Mouse (Mus musculus) thymus, adult 2 months (tissue): Measurements from ENCODE around the gene Lat. TPM values are rescaled to one million over a fixed set of nuclear protein-coding genes. Genes with fewer than 3 reads are reported as not detected.

ENCODE experiments used
- DNase-seq: peaks from one replicate; pipeline ENCODE4 v3.0.0; 2021
- H3K27ac ChIP-seq: fragments of 200-500 bp; 2 replicates; pipeline ENCODE4 v1.5.1; 2012; ENCODE audit warnings: low read length, control low read depth; ENCODE audit not compliant: control insufficient read depth, insufficient read depth
- H3K27me3 ChIP-seq: fragments of 200-500 bp; 2 replicates; pipeline ENCODE4 v1.6.1; 2012; ENCODE audit warnings: mild to moderate bottlenecking, low read length, moderate library complexity, mixed read lengths; ENCODE audit not compliant: control insufficient read depth, insufficient read depth
- H3K36me3 ChIP-seq: fragments of 200-500 bp; 2 replicates; pipeline ENCODE4 v1.6.1; 2012; ENCODE audit warnings: mild to moderate bottlenecking, low read length, moderate library complexity; ENCODE audit not compliant: control insufficient read depth, insufficient read depth
- H3K4me1 ChIP-seq: fragments of 200-500 bp; replicated peaks from 2 replicates; pipeline ENCODE4 v1.6.1; 2012; ENCODE audit warnings: low read length; ENCODE audit not compliant: control insufficient read depth, insufficient read depth
- H3K4me3 ChIP-seq: fragments of 200-500 bp; 2 replicates; pipeline ENCODE4 v1.5.1; 2012; ENCODE audit warnings: mild to moderate bottlenecking, low read length, control low read depth, moderate library complexity; ENCODE audit not compliant: control insufficient read depth, insufficient read depth
- CTCF ChIP-seq: fragments of 200-500 bp; IDR thresholded peaks from 2 replicates; pipeline ENCODE4 v1.5.1; 2012; ENCODE audit warnings: mild to moderate bottlenecking, control low read depth, low read length, moderate library complexity, borderline replicate concordance; ENCODE audit not compliant: control insufficient read depth, poor library complexity, insufficient read depth; ENCODE audit errors: extremely low read depth
- POLR2A ChIP-seq: fragments of 200-500 bp; IDR thresholded peaks from 2 replicates; pipeline ENCODE4 v1.6.1; 2012; ENCODE audit warnings: mild to moderate bottlenecking, low read length, control low read depth, moderate library complexity; ENCODE audit not compliant: control insufficient read depth, poor library complexity, insufficient read depth; ENCODE audit errors: extremely low read depth
- WGBS: fragments of 180-500 bp; shearing (Covaris S2); methylation state at CpG from one replicate; pipeline ENCODE4 v1.1.7; 2018; 5-methylcytosine and 5-hydroxymethylcytosine counted together
- polyA plus RNA-seq: library from polyadenylated mRNA; depleted of rRNA; stranded (reverse); fragments of >200 nt; gene quantifications from 2 replicates; pipeline ENCODE4 v1.2.3, GENCODE M21; 2012

Lat gene
- polyA plus RNA-seq, 1 experiment, result 2,604 TPM

- Histone ChIP-seq H3K27me3 (no peaks in the 10 kb centered on the region), H3K27ac (no peak overlapping the region), H3K36me3 (peaks cover 59% of the 10 kb centered on the region), H3K4me1 (no peaks in the 10 kb centered on the region), H3K4me3 (no peak overlapping the region)
- 97% methylated on average over 1 of the region's 1 CpGs for WGBS
- DNase-seq, result no peak
- no peak for TF ChIP-seq CTCF
- no peak for TF ChIP-seq POLR2A
These were observed 18.8 kb upstream of the Lat start for GRCm38 (mm10) chr7:126388185-126388584.

GRCm38 (mm10) chr7:126383565-126383964 lies 14.2 kb upstream of the Lat start:
- WGBS, result 94% methylated on average over 5 of the region's 5 CpGs
- Histone ChIP-seq H3K4me1 (no peaks in the 10 kb centered on the region), H3K27ac (no peak overlapping the region), H3K36me3 (peaks cover 37% of the 10 kb centered on the region), H3K4me3 (no peak overlapping the region), H3K27me3 (no peaks in the 10 kb centered on the region)
- DNase-seq, result no peak
- TF ChIP-seq POLR2A (no peak), CTCF (no peak)

DNA sequence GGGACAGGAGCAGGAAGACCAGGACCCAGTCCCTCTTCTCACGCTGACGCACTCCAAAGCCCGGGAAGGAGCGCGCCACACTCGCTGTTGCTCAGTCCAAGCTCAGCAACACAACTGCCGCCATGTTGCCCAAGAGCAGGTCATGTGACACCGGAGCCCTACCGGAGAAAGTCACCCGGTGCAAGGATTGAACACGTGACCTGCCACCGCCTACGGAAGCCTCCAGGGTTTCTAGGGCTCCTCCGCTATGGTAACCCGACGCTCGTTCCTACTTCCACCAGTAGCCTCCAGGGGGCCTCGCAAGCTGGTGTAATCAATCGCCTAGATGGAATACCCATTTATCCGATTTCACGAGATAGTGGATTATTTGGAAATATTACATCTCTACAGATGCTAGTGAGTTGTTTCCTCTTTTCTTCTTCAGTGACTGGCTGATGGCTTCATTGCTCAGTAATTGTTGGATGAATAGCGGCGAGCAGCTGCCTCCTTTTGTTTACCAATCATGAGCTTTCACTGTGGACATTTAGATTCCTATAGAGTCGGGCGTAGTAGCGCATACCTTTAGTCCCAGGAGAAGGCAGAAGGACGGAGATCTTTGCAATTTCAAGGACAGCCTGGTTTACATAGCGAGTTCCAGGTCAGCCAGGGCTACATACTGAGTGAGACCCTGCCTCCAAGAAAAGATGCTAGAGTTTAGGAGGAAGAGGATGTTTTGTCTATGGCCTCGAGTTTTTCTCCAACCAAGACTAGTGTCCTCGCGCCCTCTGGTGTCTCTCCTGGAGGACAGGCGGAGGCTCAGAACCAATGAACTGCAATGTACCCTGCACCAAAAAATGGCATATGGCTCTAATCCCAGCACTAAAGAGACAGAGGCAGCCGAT lies 8.1 kb upstream of the Lat start, which contains the start of gene Spns1:
Gene Spns1 (minus strand): TSS at position 173 of the 881 bp plus-strand sequence.
- DNase-seq, result peak; percentile 96
- under 1% methylated on average over 33 of the region's 33 CpGs for WGBS
- peak; percentile 46; the same call in 1 of the 2 replicates for TF ChIP-seq POLR2A
- peak; percentile 79; the same call in 1 of the 2 replicates for TF ChIP-seq CTCF

GRCm38 (mm10) chr7:126376903-126377277 lies 7.5 kb upstream of the Lat start:
- Histone ChIP-seq H3K4me1 (peaks cover 23% of the 10 kb centered on the region), H3K27ac (no peak overlapping the region), H3K4me3 (peak overlapping the region; percentile 91), H3K36me3 (no peaks in the 10 kb centered on the region), H3K27me3 (no peaks in the 10 kb centered on the region)
- no peak for DNase-seq
- WGBS, result 2% methylated on average over 27 of the region's 27 CpGs
- no peak for TF ChIP-seq CTCF
- TF ChIP-seq POLR2A, result no peak

More for the DNA sequence above, 8.1 kb upstream of the Lat start, which contains the start of gene Spns1:
- Histone ChIP-seq H3K4me3 (peak within 1 kb of the TSS; percentile 91), H3K36me3 (no peaks in the 10 kb centered on the region), H3K27ac (peak within 1 kb of the TSS; percentile 52), H3K27me3 (no peaks in the 10 kb centered on the region), H3K4me1 (peaks cover 23% of the 10 kb centered on the region)

GRCm38 (mm10) chr7:126375012-126375411 lies 5.6 kb upstream of the Lat start:
- no peaks in the 10 kb centered on the region for H3K27me3 ChIP-seq
- H3K36me3 ChIP-seq, result peaks cover 8% of the 10 kb centered on the region; the same call in 1 of the 2 replicates
- TF ChIP-seq CTCF (no peak), POLR2A (no peak)
- DNase-seq, result no peak
- WGBS, result 87% methylated on average over 5 of the region's 5 CpGs
- H3K4me3 ChIP-seq, result no peak overlapping the region
- H3K4me1 ChIP-seq, result peaks cover 30% of the 10 kb centered on the region
- H3K27ac ChIP-seq, result no peak overlapping the region

DNA sequence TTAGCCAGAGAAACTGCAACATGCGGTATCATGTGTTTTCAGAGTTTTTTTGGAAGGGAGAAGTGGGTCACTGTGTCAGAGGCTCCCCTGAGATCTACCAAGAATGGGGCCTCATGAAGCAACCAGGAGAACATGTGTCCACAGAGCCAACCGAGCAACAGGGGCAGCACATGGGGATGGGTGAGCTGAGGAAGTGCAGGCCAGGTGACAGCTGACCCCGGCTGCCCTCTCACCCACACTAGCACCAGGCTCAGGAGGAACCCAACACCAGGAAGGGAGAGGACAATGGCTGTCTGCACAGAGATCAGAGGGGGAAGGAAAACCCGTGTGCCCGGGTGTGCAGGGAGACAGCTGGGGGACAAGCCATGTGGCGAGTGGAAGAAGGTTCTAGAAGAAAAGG lies 5.2 kb upstream of the Lat start:
- DNase-seq, result no peak
- peaks cover 34% of the 10 kb centered on the region for H3K4me1 ChIP-seq
- WGBS, result 80% methylated on average over 6 of the region's 6 CpGs
- H3K36me3 ChIP-seq, result peaks cover 8% of the 10 kb centered on the region; the same call in 1 of the 2 replicates
- H3K27ac ChIP-seq, result no peak overlapping the region
- H3K27me3 ChIP-seq, result no peaks in the 10 kb centered on the region
- no peak overlapping the region for H3K4me3 ChIP-seq
- TF ChIP-seq POLR2A (no peak), CTCF (no peak)

DNA sequence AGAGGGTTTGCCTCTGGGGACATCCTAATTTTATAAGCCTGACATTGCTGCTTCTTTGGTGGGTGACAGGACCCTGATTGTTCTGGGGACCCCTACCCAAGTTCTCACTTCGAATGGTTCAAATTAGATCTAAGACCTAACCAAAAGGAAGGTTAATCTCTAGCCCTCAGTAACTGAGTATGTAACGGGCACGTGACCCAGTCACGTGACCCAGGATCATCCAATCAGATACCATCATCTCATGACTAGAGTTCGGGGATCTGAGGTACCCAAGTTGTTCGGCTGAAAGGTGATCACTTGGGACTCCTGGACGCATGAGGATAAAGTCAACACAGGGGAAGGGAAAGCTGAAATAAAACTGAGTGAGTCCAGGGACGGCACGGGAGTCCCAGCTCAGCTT lies 3.6 kb upstream of the Lat start:
- no peak for DNase-seq
- no peak for TF ChIP-seq CTCF
- no peak for TF ChIP-seq POLR2A
- WGBS, result 92% methylated on average over 9 of the region's 9 CpGs

More for the DNA sequence above, 3.6 kb upstream of the Lat start:
- H3K4me1 ChIP-seq, result peaks cover 34% of the 10 kb centered on the region
- no peak overlapping the region for H3K4me3 ChIP-seq
- no peaks in the 10 kb centered on the region for H3K27me3 ChIP-seq
- no peak overlapping the region for H3K27ac ChIP-seq
- H3K36me3 ChIP-seq, result peaks cover 8% of the 10 kb centered on the region; the same call in 1 of the 2 replicates
